Mouse (Mus musculus) olfactory bulb, adult 2 months (tissue): ENCODE results near the gene Dars.

Experiments
- CTCF ChIP-seq: fragments of 200-500 bp; IDR thresholded peaks from 2 replicates; pipeline ENCODE4 v1.5.1; 2012; ENCODE audit warnings: low read depth, mild to moderate bottlenecking, low read length, moderate library complexity; ENCODE audit not compliant: insufficient read depth
- POLR2A ChIP-seq: fragments of 200-500 bp; IDR thresholded peaks from 2 replicates; pipeline ENCODE4 v1.6.1; 2012; ENCODE audit warnings: mild to moderate bottlenecking, low read depth, low read length, moderate library complexity; ENCODE audit not compliant: insufficient read depth

DNA sequence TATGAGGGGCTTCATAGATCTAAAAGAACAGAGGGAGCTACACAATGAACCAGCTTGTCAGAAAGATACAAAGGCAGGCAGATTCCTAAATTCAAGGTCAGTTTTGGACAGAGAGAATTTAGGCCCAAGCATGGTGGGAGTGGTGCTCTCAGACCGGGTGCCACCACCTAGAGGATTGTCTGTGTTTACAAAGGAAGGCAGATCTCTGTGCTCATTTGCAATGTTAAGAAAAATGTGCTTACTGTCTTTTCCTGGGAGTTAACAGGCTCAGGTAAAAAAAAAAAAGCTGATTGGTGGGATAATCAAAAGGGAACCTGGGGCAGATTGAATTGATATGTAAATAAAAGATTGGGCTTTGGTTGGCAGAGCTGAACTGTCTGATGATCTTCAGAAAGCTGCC, 20.1 kb upstream of the Dars start:
- TF ChIP-seq CTCF: no peak
- no peak for TF ChIP-seq POLR2A
